7 mouse cellular contexts compared by ENCODE assay signal in the genomic region with DNA sequence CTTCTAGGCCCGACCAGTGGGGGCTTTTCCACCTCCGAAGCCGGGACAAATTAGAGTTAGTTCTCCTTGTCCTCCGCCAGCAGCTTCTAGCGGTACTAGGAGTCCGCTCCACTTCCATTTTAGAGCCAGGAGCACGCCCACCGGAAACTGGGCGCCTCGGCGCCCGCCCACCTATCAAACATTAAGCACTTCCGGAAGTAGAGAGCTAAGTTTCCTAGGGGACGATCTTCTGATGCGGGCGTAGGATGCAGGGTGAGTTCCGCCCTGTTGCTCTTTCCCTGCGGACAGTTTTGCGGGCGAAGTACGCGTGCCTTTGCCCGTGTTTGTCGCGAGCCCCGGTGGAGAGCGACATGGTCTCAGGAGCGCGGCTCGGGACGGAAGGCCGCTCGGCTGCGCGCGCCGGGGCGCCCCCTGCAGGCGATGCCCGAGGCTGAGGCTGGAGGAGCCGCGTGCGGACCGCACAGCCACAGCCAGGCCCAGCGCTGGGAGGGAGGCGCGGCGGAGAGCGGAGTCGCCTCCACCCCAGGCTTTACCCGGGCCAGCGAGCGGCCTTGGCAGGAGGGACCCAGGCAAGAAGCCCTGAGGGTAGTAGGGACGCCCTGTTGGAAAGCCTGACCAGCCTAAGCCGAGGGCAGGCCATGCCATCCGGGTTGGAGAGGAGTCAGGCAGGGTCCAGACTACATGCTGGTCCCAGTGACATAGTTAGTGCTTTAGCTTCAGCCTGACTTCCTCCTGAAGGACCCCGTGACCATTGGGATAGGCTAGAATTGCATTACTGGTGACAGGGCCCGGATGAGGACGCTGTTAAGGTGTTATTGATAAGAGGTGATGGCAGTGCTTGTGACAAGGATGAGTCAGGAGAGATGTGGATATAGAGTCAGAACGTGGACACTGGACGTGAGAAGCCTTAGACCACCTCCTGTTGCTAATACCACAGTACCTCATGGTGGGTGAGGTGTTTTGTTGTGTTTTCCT. TPM values are rescaled to one million over a fixed set of nuclear protein-coding genes. Genes with fewer than 3 reads are reported as not detected.
A peak's percentile ranks its signal among the peaks of the same experiment; 100 is the strongest.
DNase-seq lines count a peak whose midpoint lies in the region; ATAC-seq lines count a peak whose summit lies in the region.
"Not testable (repeated sequence)": the region's sequence is repeated elsewhere in the genome, so short reads cannot be mapped to it uniquely, and the experiment has no call there.

A gene (minus strand): TSS at position 149 of the 975 bp plus-strand sequence.

- H3K27me3 ChIP-seq in embryonic facial prominence, embryonic 11.5 days (ENCODE audit: control insufficient read depth, insufficient read depth, low read length); limb, embryonic 11.5 days (ENCODE audit: control insufficient read depth, insufficient read depth, low read length); midbrain, embryonic 14.5 days (ENCODE audit: control insufficient read depth, insufficient read depth, low read length): not testable (repeated sequence)

- peak; percentile 97 for ATAC-seq in embryonic facial prominence, embryonic 11.5 days (replicated peaks; ENCODE audit: insufficient number of reproducible peaks, low FRiP score, low TSS enrichment, low read depth)
- ATAC-seq in limb, embryonic 11.5 days (ENCODE audit: insufficient number of reproducible peaks, low FRiP score, low TSS enrichment, low read depth) = peak; percentile 94
- ATAC-seq in midbrain, embryonic 14.5 days (ENCODE audit: low FRiP score, low TSS enrichment) = peak; percentile 94

- 1% methylated on average over 58 of the region's 61 CpGs for WGBS in embryonic facial prominence, embryonic 11.5 days
- under 1% methylated on average over 57 of the region's 61 CpGs for WGBS in limb, embryonic 11.5 days
- WGBS in midbrain, embryonic 14.5 days = under 1% methylated on average over 60 of the region's 61 CpGs

- peak within 1 kb of the TSS; percentile 66 for H3K4me2 ChIP-seq in embryonic facial prominence, embryonic 11.5 days (ENCODE audit: low read depth, low read length)
- H3K4me2 ChIP-seq in limb, embryonic 11.5 days (ENCODE audit: low read depth, severe bottlenecking) = peak within 1 kb of the TSS; percentile 75
- peak within 1 kb of the TSS; percentile 86 for H3K4me2 ChIP-seq in midbrain, embryonic 14.5 days (ENCODE audit: low read length)

- DNase-seq in adrenal gland, postnatal 14 days = peak; percentile 93
- DNase-seq in embryonic facial prominence, embryonic 11.5 days (ENCODE audit: low spot score) = peak; percentile 92
- peak; percentile 99 for DNase-seq in heart, adult 11 months
- peak; percentile 96 for DNase-seq in kidney, adult 18-20 months
- peak; percentile 90 for DNase-seq in limb, embryonic 11.5 days (ENCODE audit: low spot score)
- DNase-seq in midbrain, embryonic 14.5 days = peak; percentile 94
- DNase-seq in spleen, adult 18-20 months = peak; percentile 76 to 82

- peak within 1 kb of the TSS; percentile 31; the same call in 1 of the 2 replicates for H3K27ac ChIP-seq in embryonic facial prominence, embryonic 11.5 days (replicated peaks; ENCODE audit: low read depth, low read length)
- H3K27ac ChIP-seq in limb, embryonic 11.5 days (replicated peaks; ENCODE audit: low read depth, low read length) = peak within 1 kb of the TSS; percentile 73
- peak within 1 kb of the TSS; percentile 79 for H3K27ac ChIP-seq in midbrain, embryonic 14.5 days (replicated peaks; ENCODE audit: low read depth, low read length)

- H3K4me3 ChIP-seq in embryonic facial prominence, embryonic 11.5 days (ENCODE audit: low read depth, low read length) = peak within 1 kb of the TSS; percentile 52
- H3K4me3 ChIP-seq in limb, embryonic 11.5 days (ENCODE audit: low read depth, low read length) = peak within 1 kb of the TSS; percentile 55
- peak within 1 kb of the TSS; percentile 61 for H3K4me3 ChIP-seq in midbrain, embryonic 14.5 days (replicated peaks; ENCODE audit: low read depth, low read length)

- not testable (repeated sequence) for H3K36me3 ChIP-seq in embryonic facial prominence, embryonic 11.5 days (replicated peaks; ENCODE audit: control insufficient read depth, insufficient read depth, low read depth, low read length); limb, embryonic 11.5 days (ENCODE audit: control insufficient read depth, insufficient read depth, low read length); midbrain, embryonic 14.5 days (ENCODE audit: control insufficient read depth, insufficient read depth, low read length)

- H3K9me3 ChIP-seq in embryonic facial prominence, embryonic 11.5 days (replicated peaks; ENCODE audit: control insufficient read depth, low read length); limb, embryonic 11.5 days (ENCODE audit: control insufficient read depth, low read length); midbrain, embryonic 14.5 days (ENCODE audit: control insufficient read depth, low read length): not testable (repeated sequence)

- not testable (repeated sequence) for H3K4me1 ChIP-seq in embryonic facial prominence, embryonic 11.5 days (ENCODE audit: control insufficient read depth, insufficient read depth, low read length); limb, embryonic 11.5 days (ENCODE audit: control insufficient read depth, insufficient read depth, low read length)
- peaks cover 12% of the 10 kb centered on the region for H3K4me1 ChIP-seq in midbrain, embryonic 14.5 days (ENCODE audit: control insufficient read depth, insufficient read depth, low read length)

- peak within 1 kb of the TSS; percentile 61 for H3K9ac ChIP-seq in embryonic facial prominence, embryonic 11.5 days (replicated peaks; ENCODE audit: low read length)
- peak within 1 kb of the TSS; percentile 75 for H3K9ac ChIP-seq in limb, embryonic 11.5 days (ENCODE audit: low read length)
- peak within 1 kb of the TSS; percentile 68 for H3K9ac ChIP-seq in midbrain, embryonic 14.5 days (replicated peaks; ENCODE audit: low read length)

RNA-seq across cellular contexts. Expression of the gene that starts here (rescaled TPM):
- total RNA-seq in adrenal gland, postnatal 14 days (2021) = 23.5 and 47.2 TPM in 2 replicates
- 4.1 and 6.1 TPM in 2 replicates for polyA plus RNA-seq in embryonic facial prominence, embryonic 11.5 days (2014; fragmentation: Nextera tagmentation; extraction: Ambion mirVana)
- 3.5 and 4.4 TPM in 2 replicates for polyA plus RNA-seq in limb, embryonic 11.5 days (2014; fragmentation: Nextera tagmentation; extraction: Ambion mirVana)
- 15.5 and 21.7 TPM in 2 replicates for polyA plus RNA-seq in midbrain, embryonic 14.5 days (2014; fragmentation: Nextera tagmentation; extraction: Ambion mirVana)

Comparison
In these comparisons a context has a peak if more than half of its experiments do, and no peak if none do; other contexts are left out.
1. Peak in every context shown above with its lines: DNase-seq, ATAC-seq, H3K4me3 ChIP-seq and H3K27ac ChIP-seq.